Mouse (Mus musculus): ENCODE data around the gene Fam71e1.

The Fam71e1 gene

GRCm38 (mm10) chr7:44470696-44471612, 25.4 kb upstream of the Fam71e1 start:
- DNase-seq (ENCODE audit: low spot score in 2 of 2): no peak

DNA sequence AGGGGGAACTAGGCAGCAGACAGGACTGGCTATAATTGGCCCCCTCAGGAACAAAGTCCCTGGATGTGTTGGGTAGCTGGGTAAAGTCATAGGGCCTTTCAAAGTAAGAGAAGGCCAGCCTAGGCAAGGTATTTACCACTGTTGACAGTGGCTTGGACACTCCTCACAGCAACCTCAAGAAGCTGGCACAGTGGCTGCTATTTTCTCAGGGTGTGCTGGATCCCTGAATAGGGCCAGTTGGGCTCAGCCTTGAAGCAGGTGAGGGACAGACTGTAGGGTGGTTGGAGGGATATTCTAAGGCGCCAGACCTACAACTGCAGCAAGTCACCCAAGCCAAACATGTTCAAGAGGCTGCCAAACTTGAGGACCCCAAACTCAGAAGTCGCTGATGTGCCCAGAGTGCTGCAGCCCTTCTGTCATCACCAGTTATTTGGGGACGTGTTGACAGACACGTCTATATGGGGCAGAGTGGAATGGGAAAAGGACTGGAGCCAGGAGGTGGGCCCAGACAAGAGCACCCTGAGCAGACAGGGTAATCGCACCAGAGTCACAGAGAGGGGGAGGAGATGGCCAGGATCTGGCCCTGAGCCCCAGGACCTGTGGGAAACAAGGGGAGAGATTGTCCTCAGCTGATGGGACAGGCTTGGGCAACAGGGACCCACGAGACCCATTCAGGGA, 24.4 kb upstream of the Fam71e1 start:
- DNase-seq (ENCODE audit: low spot score in 2 of 2): no peak

- DNase-seq (ENCODE audit: low spot score in 2 of 2): no peak
These were observed 23.9 kb upstream of the Fam71e1 start for GRCm38 (mm10) chr7:44472558-44472885.

GRCm38 (mm10) chr7:44472961-44473646, 23.3 kb upstream of the Fam71e1 start:
- DNase-seq (ENCODE audit: low spot score in 2 of 2): no peak

DNA sequence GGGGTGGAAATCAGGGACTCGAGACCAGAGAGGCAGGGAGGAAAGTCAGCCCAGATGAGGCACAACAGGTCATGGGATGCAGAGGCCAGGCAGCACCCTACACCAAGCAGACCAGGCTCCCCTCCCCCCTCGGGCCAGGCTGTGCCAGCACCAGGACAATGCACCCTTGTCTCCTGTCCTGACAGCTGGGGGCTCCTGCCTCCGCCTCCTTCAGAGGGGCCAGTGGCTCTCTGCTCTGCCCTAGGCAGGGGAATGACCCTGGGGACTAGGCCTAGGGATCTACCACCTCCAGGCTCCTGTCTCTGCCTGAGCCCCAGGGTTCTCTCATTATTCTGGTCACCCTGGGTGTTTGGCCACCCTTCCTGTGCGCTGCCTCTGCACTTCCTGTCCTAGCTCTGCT, 22.0 kb upstream of the Fam71e1 start:
- no peak for DNase-seq (ENCODE audit: low spot score in 2 of 2)

DNA sequence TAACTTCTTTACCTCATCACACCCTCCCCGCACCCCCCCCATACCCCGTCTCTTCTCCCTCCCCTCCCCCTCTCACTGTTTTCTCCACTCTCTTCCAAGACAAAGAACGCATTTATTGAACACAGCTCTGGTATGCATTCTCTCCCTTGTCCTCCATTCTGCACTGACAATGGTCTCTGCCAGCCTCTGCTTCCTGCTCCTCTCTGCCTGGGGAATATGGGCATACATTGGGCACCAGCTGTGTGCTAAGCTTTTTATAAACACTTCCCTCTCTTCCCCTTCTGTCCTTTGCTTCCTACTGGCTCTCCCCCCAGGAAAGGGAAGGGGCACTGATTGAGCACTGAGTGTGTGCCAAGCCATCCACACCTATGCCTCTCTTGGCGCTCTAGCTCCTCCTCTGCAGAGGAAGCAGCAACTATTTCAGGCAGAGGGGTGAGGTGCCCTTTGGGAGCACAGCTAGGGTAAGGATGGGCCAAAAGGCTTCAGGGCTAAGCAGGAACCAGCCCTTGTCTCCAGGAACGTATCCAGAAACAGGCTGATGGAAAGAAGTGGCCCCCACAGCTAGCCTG, 21.3 kb upstream of the Fam71e1 start:
- no peak for DNase-seq (ENCODE audit: low spot score in 2 of 2)

DNA sequence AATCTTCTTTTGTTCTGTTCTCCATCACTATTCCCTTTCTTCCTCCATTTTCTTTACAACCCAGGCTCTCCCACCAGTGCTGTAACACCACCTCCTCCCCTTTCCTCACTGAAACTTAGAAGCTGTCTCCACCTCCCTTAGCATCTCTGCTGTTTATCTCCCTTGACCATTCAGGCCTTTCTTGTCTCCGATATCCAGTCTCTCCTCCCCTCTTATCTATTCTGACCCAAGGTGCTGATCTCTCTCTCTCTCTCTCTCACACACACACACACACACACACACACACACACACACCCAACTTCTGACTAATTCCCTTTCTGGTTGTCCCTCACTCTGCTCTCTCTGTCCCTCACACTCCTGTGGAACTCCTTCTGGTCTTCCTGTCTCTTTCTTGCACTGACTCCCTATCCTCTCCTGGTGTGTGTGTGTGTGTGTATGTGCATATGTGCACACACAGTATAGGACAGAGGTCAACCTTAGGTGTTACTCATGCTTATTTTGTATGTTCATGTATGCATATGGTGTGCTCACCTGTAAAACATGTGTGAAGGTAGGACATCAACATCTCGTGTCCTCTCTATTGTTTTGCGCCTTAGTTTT, 13.4 kb upstream of the Fam71e1 start:
- DNase-seq (ENCODE audit: low spot score in 2 of 2): no peak

GRCm38 (mm10) chr7:44484109-44484508, 12.3 kb upstream of the Fam71e1 start:
- DNase-seq (ENCODE audit: low spot score in 2 of 2): no peak

DNA sequence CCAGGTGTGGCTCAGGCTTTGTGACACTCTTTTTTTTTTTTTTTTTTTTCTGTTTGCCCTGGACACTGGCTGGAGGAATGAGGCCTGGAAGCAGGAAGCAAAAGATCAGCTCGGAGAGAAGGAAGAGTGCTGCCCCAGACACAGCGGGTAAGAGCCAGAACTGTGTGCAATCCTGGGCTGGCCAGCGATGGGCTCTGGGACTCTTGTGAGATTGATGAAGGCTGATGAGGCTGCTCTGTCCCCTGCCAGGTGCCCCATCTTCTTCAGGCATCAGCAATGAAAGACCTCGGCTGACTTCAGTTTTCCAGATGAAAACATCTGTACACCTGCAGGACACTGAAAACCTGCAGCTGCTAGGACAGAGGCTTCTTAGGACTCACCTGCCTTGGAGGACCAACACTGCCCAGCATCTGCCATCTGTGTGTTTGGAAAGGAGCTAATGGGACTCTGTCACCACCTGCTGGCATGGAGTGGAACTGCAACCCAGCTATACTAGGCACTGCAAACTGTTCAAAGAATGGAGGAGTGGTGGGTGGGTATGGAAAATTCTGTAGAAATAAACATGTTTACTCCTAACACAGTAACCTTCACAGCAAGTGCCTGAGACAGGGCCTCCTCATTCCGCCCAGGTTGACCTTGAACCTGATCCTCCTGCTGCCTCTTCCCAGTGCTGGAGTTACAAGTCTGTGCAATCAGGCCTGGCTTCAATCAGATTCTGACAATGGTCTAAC, 11.4 kb upstream of the Fam71e1 start:
- DNase-seq (ENCODE audit: low spot score in 2 of 2): peak; percentile 48 to 70

DNA sequence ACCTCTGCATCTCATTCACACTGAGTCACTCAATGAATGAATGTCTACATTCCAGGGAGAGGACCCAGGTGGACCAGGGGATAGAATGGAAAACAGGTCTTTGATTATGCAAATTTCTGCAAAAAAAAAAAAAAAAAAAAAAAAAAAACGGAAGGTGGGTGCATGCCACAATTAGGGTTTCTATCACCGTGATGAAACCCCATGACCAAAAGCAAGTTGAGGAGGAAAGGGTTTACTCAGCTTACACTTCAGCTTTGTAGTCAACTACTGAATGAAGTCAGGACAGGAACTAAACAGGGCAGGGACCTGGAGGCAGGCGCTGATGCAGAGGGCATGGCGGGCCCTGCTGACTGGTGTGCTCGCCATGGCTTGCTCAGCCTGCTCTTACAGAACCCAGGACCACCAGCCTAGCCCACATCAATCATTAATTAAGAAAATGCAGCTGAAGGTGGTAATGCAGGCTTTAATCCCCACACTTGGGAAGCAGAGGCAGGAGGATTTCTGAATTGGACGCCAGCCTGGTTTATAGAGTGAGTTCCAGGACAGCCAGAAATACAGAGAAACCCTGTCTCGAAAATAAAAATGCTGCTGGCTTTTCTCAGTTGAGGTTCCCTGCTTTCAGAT, 10.7 kb upstream of the Fam71e1 start:
- DNase-seq (ENCODE audit: low spot score in 2 of 2): no peak

DNA sequence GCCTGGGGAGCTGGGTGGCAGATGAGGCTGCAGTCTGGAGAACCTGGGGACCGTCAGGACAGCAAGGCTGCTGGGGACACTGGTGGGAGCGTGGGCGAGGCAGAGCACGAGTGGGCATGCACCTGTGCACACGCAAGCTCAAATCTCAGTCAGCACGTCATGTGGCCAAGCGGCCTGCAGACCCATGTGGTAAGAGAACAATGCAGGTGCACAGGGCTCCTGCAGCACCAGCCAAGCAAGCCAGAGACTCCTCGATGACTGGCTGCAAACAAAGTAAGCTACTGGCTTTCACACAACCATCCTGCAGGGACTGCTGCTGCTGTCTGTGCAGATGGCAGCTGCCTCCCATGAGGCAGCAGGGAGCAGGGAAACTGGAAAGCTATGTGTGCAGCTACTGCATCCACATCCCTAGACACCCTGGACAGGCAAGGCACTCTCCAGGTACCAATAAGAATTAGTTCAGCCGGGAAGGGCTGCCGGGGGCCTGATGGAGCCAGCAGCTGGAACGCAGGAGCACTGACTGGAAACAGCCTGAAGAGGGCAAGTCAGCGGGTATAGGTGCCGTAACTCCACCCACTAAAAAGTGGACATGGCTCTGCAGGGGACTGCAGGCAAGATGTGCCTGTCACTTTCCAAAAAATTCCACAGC, 9.3 kb upstream of the Fam71e1 start:
- DNase-seq (ENCODE audit: low spot score in 2 of 2): no peak

GRCm38 (mm10) chr7:44487936-44488335, 8.4 kb upstream of the Fam71e1 start:
- DNase-seq (ENCODE audit: low spot score in 2 of 2): no peak

GRCm38 (mm10) chr7:44488545-44488944, 7.8 kb upstream of the Fam71e1 start:
- no peak for DNase-seq (ENCODE audit: low spot score in 2 of 2)

- no peak for DNase-seq (ENCODE audit: low spot score in 2 of 2)
These were observed 6.1 kb upstream of the Fam71e1 start for GRCm38 (mm10) chr7:44490281-44490680.

DNA sequence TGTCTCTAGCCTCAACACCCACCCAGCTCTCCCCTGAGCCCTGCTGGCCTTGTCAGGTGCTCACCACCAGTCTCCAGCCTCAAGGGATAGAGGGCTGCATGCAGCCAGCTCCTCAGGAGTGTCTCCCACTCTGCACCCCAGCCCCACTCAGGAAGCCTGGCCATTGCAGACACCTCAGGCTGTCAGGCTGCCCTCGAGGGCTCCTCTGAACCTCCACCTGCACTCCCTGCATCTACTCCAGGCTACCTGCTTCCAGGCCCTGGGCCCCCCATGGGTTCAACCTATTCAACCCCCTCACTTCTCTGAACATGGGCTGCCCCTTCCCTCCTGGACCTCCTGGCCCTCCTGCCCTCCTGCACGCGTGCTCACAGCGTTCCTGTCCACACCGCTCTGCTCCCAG, 5.0 kb upstream of the Fam71e1 start:
- no peak for DNase-seq (ENCODE audit: low spot score in 2 of 2)

GRCm38 (mm10) chr7:44492166-44492826, 4.1 kb upstream of the Fam71e1 start:
- DNase-seq (ENCODE audit: low spot score in 2 of 2): no peak

GRCm38 (mm10) chr7:44494681-44495080, 1.7 kb upstream of the Fam71e1 start:
- no peak for DNase-seq (ENCODE audit: low spot score in 2 of 2)

DNA sequence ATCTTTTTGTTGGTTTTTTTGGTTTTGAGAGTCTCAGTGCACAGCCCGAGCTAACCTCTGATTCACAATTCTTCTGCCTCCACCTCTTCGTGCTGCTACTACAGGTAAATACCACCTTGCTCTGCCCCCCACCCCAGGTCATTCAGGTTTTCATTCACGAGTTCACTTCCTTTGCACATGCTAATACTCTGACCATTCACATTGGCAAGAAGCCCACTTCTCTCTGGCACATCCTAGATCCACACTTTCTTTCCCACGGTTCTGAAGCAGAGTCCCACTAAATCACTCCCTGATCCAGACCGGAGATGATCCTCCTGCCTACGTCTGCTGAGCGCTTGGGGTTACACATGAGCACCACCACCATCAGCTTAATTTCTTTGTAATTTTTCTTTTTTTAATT, 1.3 kb upstream of the Fam71e1 start:
- no peak for DNase-seq (ENCODE audit: low spot score in 2 of 2)

DNA sequence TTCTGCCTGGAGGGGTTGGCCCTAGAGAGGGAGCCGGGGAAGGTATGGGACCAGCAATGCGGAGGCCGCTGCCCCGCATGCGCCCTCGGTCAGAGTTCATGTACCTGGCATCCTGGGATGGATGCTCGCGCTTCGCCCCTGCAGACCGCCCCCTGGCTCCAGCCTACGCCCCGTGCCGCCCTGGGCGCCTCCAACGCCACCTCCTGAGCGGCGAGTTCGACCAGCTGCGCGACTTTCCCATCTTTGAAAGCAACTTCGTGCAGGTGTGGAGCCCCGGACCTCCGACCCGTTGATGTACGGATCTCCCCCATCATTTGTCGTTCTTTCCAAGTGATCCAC, 359 bp downstream of the Fam71e1 start:
- DNase-seq (ENCODE audit: low spot score in 2 of 2): no peak
